Mouse (Mus musculus): ENCODE measurements at regions not wholly inside any gene's neighbourhood (a gene's known extent, or its start where the extent isn't known, plus 50 kb on each side); places are given as distances from the start of the nearest gene placed in this dataset.
A peak's percentile ranks its signal among the peaks of the same experiment; 100 is the strongest.

GRCm38 (mm10) chr13:24527812-24528531 is 54.0 kb upstream of the Ripor2 start:
- peak; percentile 68 for DNase-seq (ENCODE audit: low read depth, low spot score)

All from R1 (cell line).